Mouse (Mus musculus): ENCODE data around the gene Arid1b.

Gene Arid1b

DNA sequence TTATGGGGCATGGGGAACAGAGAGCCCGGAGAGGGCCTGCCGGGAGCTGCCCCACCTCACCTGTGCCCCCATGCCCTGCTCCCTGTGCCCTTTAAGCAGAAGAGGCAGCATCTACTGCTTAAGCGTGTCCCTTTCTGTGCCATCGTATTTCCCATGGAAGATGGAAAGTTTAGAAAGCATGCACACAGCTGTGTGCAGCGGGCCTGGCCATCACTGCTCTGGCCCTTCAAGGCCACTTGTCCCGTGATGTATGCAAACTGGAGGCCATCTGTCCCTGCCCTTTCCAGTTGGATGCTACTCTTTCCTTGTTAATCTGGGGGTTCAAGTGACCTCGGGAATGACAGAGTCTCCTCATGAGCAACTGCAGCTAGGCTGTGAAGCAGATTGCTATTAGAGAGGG, 163.5 kb downstream of the Arid1b start:
- no peak for DNase-seq (ENCODE audit: low spot score)

- DNase-seq (ENCODE audit: low spot score), result no peak
Observed at GRCm38 (mm10) chr17:5162525-5162924, 168.4 kb downstream of the Arid1b start.

- no peak for DNase-seq (ENCODE audit: low spot score)
Observed at GRCm38 (mm10) chr17:5163251-5163826, 169.2 kb downstream of the Arid1b start.

- DNase-seq (ENCODE audit: low spot score), result no peak
Observed at GRCm38 (mm10) chr17:5164794-5165193, 170.7 kb downstream of the Arid1b start.

DNA sequence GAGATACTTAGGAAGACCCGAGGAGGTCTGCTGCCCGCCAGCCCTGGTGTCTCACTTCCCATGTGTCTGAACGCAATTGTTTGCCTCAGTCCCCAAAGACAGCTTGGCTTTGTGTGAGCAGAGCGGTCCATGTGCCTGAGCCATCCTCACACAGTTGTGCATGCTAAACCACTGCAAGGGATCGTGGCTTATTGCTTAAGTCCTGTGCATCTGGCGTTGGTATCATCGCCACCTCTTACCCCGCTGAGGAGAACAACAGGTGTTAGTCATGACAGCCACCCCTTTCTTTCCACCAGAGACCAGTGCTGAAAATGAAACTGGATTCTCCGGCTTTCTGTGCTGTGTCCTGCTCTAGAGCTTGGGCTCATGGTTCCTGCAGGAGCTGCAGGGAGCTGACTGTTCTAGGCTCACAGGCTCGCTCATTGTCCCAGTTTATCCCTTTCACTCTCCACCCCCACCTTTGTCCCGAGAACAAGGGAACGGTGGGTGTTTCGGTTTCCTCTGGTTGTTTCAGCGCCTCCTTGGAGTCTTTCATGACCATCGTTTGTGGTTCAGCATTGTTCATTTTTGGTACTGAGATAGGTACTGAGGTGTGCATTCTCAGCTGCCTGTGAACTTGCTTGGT, 171.2 kb downstream of the Arid1b start:
- no peak for DNase-seq (ENCODE audit: low spot score)

DNA sequence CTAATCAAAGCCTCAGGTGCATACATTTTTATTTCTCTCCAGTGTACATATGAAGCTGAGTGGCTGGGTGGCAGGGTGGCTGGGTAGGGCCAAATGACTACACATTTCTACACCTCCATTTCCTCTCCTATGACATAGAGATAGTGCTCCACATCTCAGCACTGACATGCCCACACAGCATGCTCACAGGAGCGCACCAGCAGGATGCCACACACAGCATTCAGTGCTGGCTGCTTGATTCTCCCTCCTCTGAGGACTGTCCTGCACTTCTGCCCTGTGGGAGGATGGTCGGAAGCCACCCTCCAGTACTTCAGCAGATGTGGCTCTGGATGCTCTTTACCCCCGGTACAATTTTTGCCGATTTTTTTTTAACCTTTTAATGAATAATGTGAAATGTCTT, 172.0 kb downstream of the Arid1b start:
- no peak for DNase-seq (ENCODE audit: low spot score)

DNA sequence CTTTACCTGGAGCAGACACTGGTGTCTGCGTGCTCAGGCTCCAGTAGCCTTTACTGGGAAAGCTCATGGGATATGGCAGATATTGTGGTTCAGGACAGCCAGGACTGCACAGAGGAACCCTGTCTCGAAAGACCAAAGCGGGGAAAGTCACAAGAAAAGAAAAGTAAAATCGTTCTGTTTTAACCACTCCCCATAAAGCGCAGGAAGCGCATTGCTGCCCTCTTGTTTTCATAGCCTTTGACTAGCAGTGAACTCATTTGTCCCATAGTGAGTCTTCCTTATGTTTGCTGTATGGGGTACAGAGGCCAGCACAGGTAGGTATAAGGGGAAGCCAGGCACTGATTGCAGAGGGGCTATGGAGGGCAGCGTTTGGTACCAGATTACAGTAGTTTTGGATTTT, 173.9 kb downstream of the Arid1b start:
- DNase-seq (ENCODE audit: low spot score), result no peak

DNA sequence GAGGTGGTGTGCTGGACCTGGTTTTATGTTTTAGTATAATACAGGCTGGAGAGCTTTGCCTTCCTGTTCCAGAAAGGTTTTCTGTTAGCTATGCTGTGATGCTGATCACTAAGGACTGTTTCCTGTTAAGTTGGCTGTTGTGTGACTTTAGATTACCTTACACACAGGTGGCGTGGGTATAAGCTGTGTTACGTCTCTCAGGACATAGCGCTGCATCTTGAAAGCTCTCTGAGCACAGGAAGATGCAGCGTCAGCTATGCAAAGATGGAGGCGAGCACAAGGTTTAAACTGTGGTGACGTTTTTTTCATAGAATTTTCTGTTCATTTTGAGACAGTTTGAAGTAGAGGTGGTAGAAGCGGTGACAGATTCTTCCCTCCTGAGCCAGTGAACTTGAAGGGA, 174.5 kb downstream of the Arid1b start:
- DNase-seq (ENCODE audit: low spot score), result no peak

- DNase-seq (ENCODE audit: low spot score), result no peak
Observed at GRCm38 (mm10) chr17:5170321-5170720, 176.2 kb downstream of the Arid1b start.

GRCm38 (mm10) chr17:5171467-5171866, 177.3 kb downstream of the Arid1b start:
- DNase-seq (ENCODE audit: low spot score), result no peak

DNA sequence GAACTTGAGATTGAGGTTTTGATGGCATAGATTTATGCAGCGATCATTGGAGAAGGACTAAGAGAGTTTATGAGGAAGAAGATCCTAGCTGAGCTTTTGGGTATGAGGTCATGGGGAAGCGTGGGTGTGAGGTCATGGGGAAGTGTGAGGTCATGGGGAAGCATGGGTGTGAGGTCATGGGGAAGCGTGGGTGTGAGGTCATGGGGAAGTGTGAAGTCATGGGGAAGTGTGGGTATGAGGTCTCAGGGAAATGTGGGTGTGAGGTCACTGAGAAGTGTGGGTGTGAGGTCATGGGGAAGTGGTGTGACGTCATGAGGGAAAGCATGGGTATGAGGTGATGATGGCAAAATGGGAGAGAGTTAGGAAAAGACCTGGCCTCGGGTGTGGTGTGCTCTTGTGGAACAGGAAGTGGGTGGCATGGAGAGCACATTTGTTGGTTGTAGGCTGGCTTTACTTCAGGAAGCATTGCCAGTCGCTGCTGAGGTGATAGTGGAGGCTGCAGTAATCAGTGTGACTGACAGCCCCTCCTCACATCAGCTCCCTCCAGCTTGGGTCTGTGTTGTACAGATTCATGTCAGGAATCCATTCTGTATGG, 180.4 kb downstream of the Arid1b start:
- DNase-seq (ENCODE audit: low spot score), result no peak

DNA sequence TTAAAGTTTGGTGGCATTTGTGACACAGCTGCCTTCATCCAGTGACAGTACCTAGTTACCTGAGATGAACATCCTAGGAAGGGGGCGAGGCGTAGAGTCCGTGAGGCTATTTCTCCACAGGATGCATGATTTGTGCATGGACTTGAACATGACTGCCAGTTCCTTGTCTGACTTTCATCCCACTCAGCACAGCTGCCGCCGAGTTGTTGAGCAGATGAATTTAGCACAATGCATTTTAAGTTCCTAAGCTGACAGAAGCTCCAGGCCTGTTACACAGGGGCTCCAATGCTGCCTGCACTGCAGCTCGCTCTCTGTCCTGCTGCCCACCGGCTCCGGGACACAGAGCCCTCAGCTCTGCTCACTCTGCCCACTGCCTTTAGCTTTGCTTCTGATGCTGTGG, 181.4 kb downstream of the Arid1b start:
- no peak for DNase-seq (ENCODE audit: low spot score)

DNA sequence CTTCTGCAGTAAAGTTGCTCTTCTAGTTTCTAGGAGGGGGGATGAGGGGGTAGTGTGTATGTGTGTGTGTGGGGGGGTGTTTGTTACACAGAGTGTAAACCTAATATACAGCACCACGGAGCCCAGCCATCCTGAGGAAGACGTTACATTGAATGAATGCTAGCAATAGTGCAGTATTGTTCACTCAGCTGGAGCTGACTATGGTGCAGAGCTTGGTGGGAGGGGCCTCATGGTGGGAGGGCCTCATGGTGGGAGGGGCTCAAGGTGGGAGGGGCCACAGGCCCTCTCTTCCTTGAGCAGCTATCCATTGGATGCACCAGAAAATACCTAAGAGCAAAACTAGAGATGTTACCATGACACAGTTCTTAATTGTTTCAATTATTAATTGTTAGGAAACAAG, 182.2 kb downstream of the Arid1b start:
- no peak for DNase-seq (ENCODE audit: low spot score)

- DNase-seq (ENCODE audit: low spot score), result no peak
Observed at GRCm38 (mm10) chr17:5178534-5178933, 184.4 kb downstream of the Arid1b start.

DNA sequence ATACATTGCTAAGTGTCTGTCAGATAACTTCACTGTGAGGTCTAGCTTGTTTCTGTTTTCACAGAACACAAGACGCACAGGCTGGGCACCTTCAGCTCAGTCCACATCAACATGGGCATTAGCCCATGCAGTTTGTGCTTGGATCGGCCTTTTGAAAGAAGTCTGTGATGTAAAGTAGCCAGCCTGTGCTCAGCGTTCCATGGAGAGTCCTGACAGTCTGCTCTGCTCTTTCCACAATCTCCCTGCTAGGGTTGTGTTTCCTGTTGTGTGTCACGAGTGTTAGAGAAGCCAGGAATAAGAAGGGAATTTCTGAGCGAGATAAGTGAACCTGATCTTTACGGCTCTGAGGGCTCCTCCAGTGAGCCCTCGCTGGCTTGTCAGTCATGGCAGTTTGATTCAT, 184.9 kb downstream of the Arid1b start:
- no peak for DNase-seq (ENCODE audit: low spot score)

- no peak for DNase-seq (ENCODE audit: low spot score)
Observed at GRCm38 (mm10) chr17:5179412-5179811, 185.3 kb downstream of the Arid1b start.

DNA sequence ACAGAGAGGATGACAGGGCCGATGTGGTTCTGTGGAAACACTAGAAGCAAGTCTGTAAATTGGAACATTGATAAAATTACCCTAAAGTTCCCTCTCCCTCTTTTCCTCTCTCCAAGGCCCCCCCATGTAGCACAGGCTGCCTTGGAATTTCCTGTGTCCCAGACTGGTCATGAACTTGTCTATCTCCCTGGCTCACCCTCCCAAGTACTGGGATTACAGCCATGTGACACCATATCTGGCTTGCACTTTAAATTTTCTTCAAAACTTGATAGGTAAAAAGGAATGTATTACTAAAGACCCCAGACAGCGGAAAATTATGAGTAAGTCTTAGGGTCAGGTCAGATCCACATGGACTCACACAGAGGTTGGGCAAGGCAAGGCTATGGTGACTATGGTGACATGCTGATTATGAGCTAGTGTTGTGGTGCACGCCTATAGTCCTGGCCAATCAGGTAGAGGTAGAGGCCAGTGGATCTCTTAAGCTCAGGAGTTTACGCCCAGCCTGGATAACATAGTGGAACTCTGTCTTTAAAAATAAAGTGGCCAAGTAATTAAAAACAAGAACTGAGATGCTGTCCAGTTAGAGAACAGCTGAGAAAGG, 185.9 kb downstream of the Arid1b start:
- no peak for DNase-seq (ENCODE audit: low spot score)

DNA sequence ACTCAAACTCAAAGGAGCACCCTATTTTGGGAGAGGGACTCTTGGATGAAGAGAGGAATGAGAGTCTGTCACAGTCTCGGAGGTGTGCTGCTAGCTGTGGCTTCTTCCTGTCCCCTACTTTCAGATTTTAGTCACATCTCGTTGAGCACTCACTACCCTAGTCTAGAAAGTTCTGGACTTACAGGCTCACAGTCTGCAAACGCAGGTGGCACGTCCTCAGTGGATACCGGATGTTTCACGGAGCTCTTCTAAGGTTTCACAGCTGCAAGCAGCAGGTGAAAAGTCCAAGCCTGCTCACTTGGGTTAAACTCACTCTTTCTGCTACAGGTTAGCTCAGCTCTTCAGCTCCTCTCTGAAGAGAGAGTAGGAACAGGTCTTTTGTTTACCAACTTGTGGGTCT, 186.8 kb downstream of the Arid1b start:
- DNase-seq (ENCODE audit: low spot score), result no peak

DNA sequence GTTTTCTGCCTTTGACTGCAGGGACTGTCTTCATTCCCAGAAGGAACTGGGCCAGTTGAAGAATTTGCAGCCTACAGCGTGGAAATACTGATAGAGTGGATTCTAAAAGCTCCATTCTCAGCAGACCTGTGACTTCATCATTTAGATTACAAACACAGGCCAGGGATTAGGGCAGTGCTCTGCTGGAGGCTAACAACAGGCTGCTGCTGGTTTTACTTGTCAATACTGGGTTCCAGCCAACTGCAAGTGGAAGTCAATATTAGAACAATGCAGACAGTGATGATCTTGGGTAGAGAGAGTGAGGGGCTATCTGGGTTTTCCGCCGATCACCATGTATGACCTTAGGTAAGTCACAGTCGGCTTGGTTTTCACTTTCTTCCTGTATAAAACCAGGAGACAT, 188.4 kb downstream of the Arid1b start:
- no peak for DNase-seq (ENCODE audit: low spot score)

- no peak for DNase-seq (ENCODE audit: low spot score)
Observed at GRCm38 (mm10) chr17:5185501-5185900, 191.4 kb downstream of the Arid1b start.

DNA sequence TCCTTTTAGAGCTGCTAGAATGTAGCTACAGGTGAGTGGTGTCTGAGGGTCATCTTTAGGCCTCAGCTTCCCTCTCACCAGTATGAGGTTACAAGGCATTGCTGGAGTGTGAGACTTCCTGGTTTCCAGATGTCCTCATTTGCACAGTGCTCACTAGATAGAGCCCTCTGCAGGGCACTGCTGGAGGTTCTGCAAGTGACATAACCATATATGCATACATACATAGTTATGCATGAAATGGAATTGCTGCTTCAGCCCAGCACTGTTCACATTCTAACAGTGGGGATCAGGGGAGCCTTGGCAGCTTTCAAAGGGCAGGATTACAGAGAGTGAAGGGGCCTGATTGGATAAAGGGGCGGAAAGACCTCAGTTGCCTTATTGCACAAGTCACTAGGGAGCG, 193.4 kb downstream of the Arid1b start:
- no peak for DNase-seq (ENCODE audit: low spot score)

GRCm38 (mm10) chr17:5188400-5188799, 194.3 kb downstream of the Arid1b start:
- no peak for DNase-seq (ENCODE audit: low spot score)

GRCm38 (mm10) chr17:5189551-5190351, 195.6 kb downstream of the Arid1b start:
- DNase-seq (ENCODE audit: low spot score), result peak; percentile 94
